Mouse (Mus musculus) testis, postnatal 14 days (tissue): ENCODE measurements at regions not wholly inside any gene's neighbourhood (a gene's known extent, or its start where the extent isn't known, plus 50 kb on each side); places are given as distances from the start of the nearest gene placed in this dataset.
A peak's percentile ranks its signal among the peaks of the same experiment; 100 is the strongest.
"Not testable (repeated sequence)": the region's sequence is repeated elsewhere in the genome, so short reads cannot be mapped to it uniquely, and the experiment has no call there.

Experiments used
- DNase-seq: peaks from one replicate; pipeline ENCODE4 v3.0.0; 2021; ENCODE audit warnings: low spot score

- no peak for DNase-seq
These were observed 455.8 kb upstream of the N6amt1 start for GRCm38 (mm10) chr16:86897967-86898710.

- no peak for DNase-seq
These were observed 459.0 kb upstream of the N6amt1 start for GRCm38 (mm10) chr16:86894982-86895381.

GRCm38 (mm10) chr16:86894333-86894732, 459.7 kb upstream of the N6amt1 start:
- no peak for DNase-seq

- DNase-seq, result no peak
These were observed 465.6 kb upstream of the N6amt1 start for GRCm38 (mm10) chr16:86888421-86888820.

- no peak for DNase-seq
These were observed 466.4 kb upstream of the N6amt1 start for GRCm38 (mm10) chr16:86887605-86888004.

GRCm38 (mm10) chr16:86883862-86884261, 470.1 kb upstream of the N6amt1 start:
- DNase-seq, result no peak

- DNase-seq, result peak; percentile 28
These were observed 471.5 kb upstream of the N6amt1 start for GRCm38 (mm10) chr16:86882529-86882928.

GRCm38 (mm10) chr16:86881583-86881982, 472.4 kb upstream of the N6amt1 start:
- DNase-seq, result no peak

- DNase-seq, result no peak
These were observed 493.2 kb upstream of the N6amt1 start for GRCm38 (mm10) chr16:86860828-86861227.

GRCm38 (mm10) chr16:86855891-86856290, 498.1 kb upstream of the N6amt1 start:
- no peak for DNase-seq

GRCm38 (mm10) chr16:86855312-86855711, 498.7 kb upstream of the N6amt1 start:
- DNase-seq, result no peak

GRCm38 (mm10) chr16:86853398-86853797, 500.6 kb upstream of the N6amt1 start:
- DNase-seq, result no peak

- no peak for DNase-seq
These were observed 515.3 kb upstream of the N6amt1 start for GRCm38 (mm10) chr16:86838457-86839337.

- no peak for DNase-seq
These were observed 526.3 kb upstream of the N6amt1 start for GRCm38 (mm10) chr16:86827645-86828044.

GRCm38 (mm10) chr16:86826641-86827040, 527.3 kb upstream of the N6amt1 start:
- DNase-seq, result no peak

GRCm38 (mm10) chr16:86823496-86823895, 530.5 kb upstream of the N6amt1 start:
- no peak for DNase-seq

GRCm38 (mm10) chr16:86821586-86821985, 532.4 kb upstream of the N6amt1 start:
- no peak for DNase-seq

GRCm38 (mm10) chr16:86818639-86819038, 535.3 kb upstream of the N6amt1 start:
- not testable (repeated sequence) for DNase-seq

- DNase-seq, result peak; percentile 3
These were observed 537.0 kb upstream of the N6amt1 start for GRCm38 (mm10) chr16:86816763-86817593.

- DNase-seq, result no peak
These were observed 538.0 kb upstream of the N6amt1 start for GRCm38 (mm10) chr16:86816006-86816405.

GRCm38 (mm10) chr16:86812692-86813091, 541.3 kb upstream of the N6amt1 start:
- no peak for DNase-seq

- no peak for DNase-seq
These were observed 545.2 kb upstream of the N6amt1 start for GRCm38 (mm10) chr16:86808644-86809324.
